Mouse (Mus musculus) 3T3-L1 (cell line): Measurements from ENCODE around the gene Aqp1.

Experiments used
- DNase-seq: peaks from one replicate; pipeline ENCODE4 v3.0.0-alpha.2; 2015; ENCODE audit warnings: low read depth, low spot score

The Aqp1 gene

GRCm38 (mm10) chr6:55356976-55357635 is 20.9 kb downstream of the Aqp1 start:
- peak; percentile 32 for DNase-seq

- DNase-seq, result no peak
These were observed 21.4 kb downstream of the Aqp1 start for GRCm38 (mm10) chr6:55357636-55358031.

GRCm38 (mm10) chr6:55358731-55359143 is 22.5 kb downstream of the Aqp1 start:
- DNase-seq, result peak; percentile 64

GRCm38 (mm10) chr6:55362663-55363062 is 26.4 kb downstream of the Aqp1 start:
- no peak for DNase-seq

- DNase-seq, result no peak
These were observed 30.9 kb downstream of the Aqp1 start for GRCm38 (mm10) chr6:55367126-55367525.

GRCm38 (mm10) chr6:55370831-55371230 is 34.6 kb downstream of the Aqp1 start:
- DNase-seq, result no peak

- no peak for DNase-seq
These were observed 39.8 kb downstream of the Aqp1 start, which contains the start of gene Ghrhr for GRCm38 (mm10) chr6:55376076-55376475. Ghrhr (plus strand) TSS chr6:55376295.

- DNase-seq, result peak; percentile 25
These were observed 40.3 kb downstream of the Aqp1 start for GRCm38 (mm10) chr6:55376511-55376910.

GRCm38 (mm10) chr6:55377461-55377860 is 41.2 kb downstream of the Aqp1 start:
- no peak for DNase-seq

GRCm38 (mm10) chr6:55379641-55380335 is 43.6 kb downstream of the Aqp1 start:
- peak; percentile 76 for DNase-seq

- no peak for DNase-seq
These were observed 45.7 kb downstream of the Aqp1 start for GRCm38 (mm10) chr6:55381966-55382365.

- DNase-seq, result peak; percentile 82
These were observed 47.7 kb downstream of the Aqp1 start for GRCm38 (mm10) chr6:55383897-55384296.

GRCm38 (mm10) chr6:55384356-55384951 is 48.2 kb downstream of the Aqp1 start:
- DNase-seq, result no peak

- DNase-seq, result no peak
These were observed 52.4 kb downstream of the Aqp1 start for GRCm38 (mm10) chr6:55388546-55389169.

GRCm38 (mm10) chr6:55389321-55389720 is 53.1 kb downstream of the Aqp1 start:
- DNase-seq, result no peak

- no peak for DNase-seq
These were observed 55.6 kb downstream of the Aqp1 start for GRCm38 (mm10) chr6:55391814-55392213.

GRCm38 (mm10) chr6:55392453-55392852 is 56.2 kb downstream of the Aqp1 start:
- peak; percentile 93 for DNase-seq

- DNase-seq, result no peak
These were observed 58.6 kb downstream of the Aqp1 start for GRCm38 (mm10) chr6:55394854-55395253.

- DNase-seq, result peak; percentile 70
These were observed 59.9 kb downstream of the Aqp1 start for GRCm38 (mm10) chr6:55396176-55396575.

- peak; percentile 39 for DNase-seq
These were observed 60.4 kb downstream of the Aqp1 start for GRCm38 (mm10) chr6:55396622-55397041.
